Mouse (Mus musculus) embryonic facial prominence, embryonic 14.5 days (tissue): ENCODE measurements around the gene Rnaseh2b. TPM values are rescaled to one million over a fixed set of nuclear protein-coding genes. Genes with fewer than 3 reads are reported as not detected.

Experiments used
- ATAC-seq: fragments of 200-750 bp; cut with Nextera tagmentation; 2 replicates; pipeline ENCODE4 v1.8.0; 2017; ENCODE audit warnings: low read depth, moderate number of reproducible peaks, moderate TSS enrichment
- DNase-seq: peaks from one replicate; pipeline ENCODE4 v3.0.0-alpha.2; 2015; ENCODE audit warnings: low spot score
- H3K27ac ChIP-seq: fragments of 300-500 bp; sonication (generic); replicated peaks from 2 replicates; pipeline ENCODE4 v1.5.1; 2014; ENCODE audit warnings: low read depth, mild to moderate bottlenecking, low read length, moderate library complexity
- H3K27me3 ChIP-seq: fragments of 300-500 bp; sonication (generic); replicated peaks from 2 replicates; pipeline ENCODE4 v1.6.1; 2014; ENCODE audit warnings: low read length; ENCODE audit not compliant: control insufficient read depth, insufficient read depth
- H3K36me3 ChIP-seq: fragments of 300-500 bp; sonication (generic); 2 replicates; pipeline ENCODE4 v1.6.1; 2014; ENCODE audit warnings: low read length, mixed read lengths; ENCODE audit not compliant: control insufficient read depth, insufficient read depth
- H3K4me1 ChIP-seq: fragments of 300-500 bp; sonication (generic); 2 replicates; pipeline ENCODE4 v1.6.1; 2014; ENCODE audit warnings: antibody characterized with exemption, low read length; ENCODE audit not compliant: control insufficient read depth, insufficient read depth
- H3K4me2 ChIP-seq: fragments of 300-500 bp; sonication (generic); 2 replicates; pipeline ENCODE4 v1.6.1; 2014; ENCODE audit warnings: low read depth, mild to moderate bottlenecking, low read length, moderate library complexity, mixed read lengths
- H3K4me3 ChIP-seq: fragments of 300-500 bp; sonication (generic); 2 replicates; pipeline ENCODE4 v1.5.1; 2014; ENCODE audit warnings: low read depth, mild to moderate bottlenecking, low read length
- H3K9ac ChIP-seq: fragments of 300-500 bp; sonication (generic); 2 replicates; pipeline ENCODE4 v1.6.1; 2014; ENCODE audit warnings: low read depth, mild to moderate bottlenecking, low read length, moderate library complexity, mixed read lengths
- H3K9me3 ChIP-seq: fragments of 300-500 bp; sonication (generic); 2 replicates; pipeline ENCODE4 v1.6.1; 2016; ENCODE audit warnings: low read length; ENCODE audit not compliant: control insufficient read depth
- WGBS: fragments of 180-500 bp; shearing (Covaris S2); extraction: QIAGEN DNeasy Blood & Tissue Kit; methylation state at CpG from one replicate; pipeline ENCODE4 v1.1.7; 2014; 5-methylcytosine and 5-hydroxymethylcytosine counted together
- polyA plus RNA-seq: library from polyadenylated mRNA; unstranded; fragments of >200 nt; fragmentation: Nextera tagmentation; extraction: Ambion mirVana; gene quantifications from 2 replicates; pipeline ENCODE4 v1.2.1, GENCODE M21; 2014

Gene Rnaseh2b
- polyA plus RNA-seq, 1 experiment from 2014 or later, result 53.8 TPM

DNA sequence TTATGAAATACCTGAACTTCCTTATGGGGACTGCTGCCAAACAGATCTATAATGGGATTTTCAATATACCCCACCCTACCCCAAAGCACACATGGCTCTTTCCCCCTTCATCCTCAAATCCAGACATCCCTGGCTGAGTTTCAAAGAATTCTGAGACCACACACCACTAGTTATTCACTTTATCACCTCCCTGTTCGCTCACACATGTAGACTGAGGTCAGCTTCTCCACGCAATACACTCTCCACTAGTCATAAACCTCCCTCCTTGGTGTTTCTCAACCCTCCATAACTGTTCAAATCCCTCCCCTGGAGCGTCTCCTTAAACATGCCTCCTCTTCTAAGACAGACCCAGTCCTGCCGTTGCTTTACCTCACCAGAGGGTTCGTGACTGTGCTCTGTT lies 31.1 kb downstream of the Rnaseh2b start:
- Histone ChIP-seq H3K27ac (no peak overlapping the region), H3K4me2 (no peak overlapping the region), H3K9me3 (no peaks in the 10 kb centered on the region), H3K27me3 (no peaks in the 10 kb centered on the region), H3K4me1 (peaks cover 10% of the 10 kb centered on the region; the same call in 1 of the 2 replicates), H3K9ac (no peak overlapping the region), H3K36me3 (no peaks in the 10 kb centered on the region), H3K4me3 (no peak overlapping the region)
- DNase-seq, result no peak
- 67% methylated on average over 5 of the region's 5 CpGs for WGBS
- ATAC-seq, result no peak

GRCm38 (mm10) chr14:62324943-62325342 lies 32.6 kb downstream of the Rnaseh2b start:
- no peak overlapping the region for H3K4me3 ChIP-seq
- 85% methylated on average over 5 of the region's 5 CpGs for WGBS
- H3K27ac ChIP-seq, result no peak overlapping the region
- no peaks in the 10 kb centered on the region for H3K9me3 ChIP-seq
- no peak overlapping the region for H3K4me2 ChIP-seq
- no peak overlapping the region for H3K9ac ChIP-seq
- peaks cover 10% of the 10 kb centered on the region; the same call in 1 of the 2 replicates for H3K4me1 ChIP-seq
- H3K27me3 ChIP-seq, result no peaks in the 10 kb centered on the region
- H3K36me3 ChIP-seq, result no peaks in the 10 kb centered on the region
- DNase-seq (no peak), ATAC-seq (no peak)

DNA sequence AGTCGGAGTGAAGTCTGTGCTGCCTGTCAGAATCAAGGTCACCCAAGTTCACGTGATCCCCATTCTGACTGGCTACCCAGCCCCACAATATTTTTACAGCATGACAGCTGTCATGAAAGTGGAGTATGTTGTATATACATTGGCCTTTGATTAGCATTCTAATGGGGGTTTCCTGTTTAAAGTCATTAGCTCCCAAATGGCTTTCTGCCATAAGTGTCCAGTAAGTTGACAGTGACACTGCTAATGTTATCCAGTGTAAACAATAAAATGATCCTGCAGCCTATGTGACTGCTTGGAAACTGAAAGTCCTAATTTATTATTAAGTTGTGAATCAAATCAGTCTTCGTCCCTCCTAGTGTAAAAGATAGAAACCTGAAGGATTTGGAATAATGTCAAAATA lies 33.6 kb downstream of the Rnaseh2b start:
- no peak overlapping the region for H3K9ac ChIP-seq
- no peak overlapping the region for H3K4me2 ChIP-seq
- DNase-seq (no peak), ATAC-seq (no peak)
- peaks cover 10% of the 10 kb centered on the region; the same call in 1 of the 2 replicates for H3K4me1 ChIP-seq
- WGBS, result 66% methylated on average over 3 of the region's 3 CpGs
- no peaks in the 10 kb centered on the region for H3K27me3 ChIP-seq
- H3K9me3 ChIP-seq, result no peaks in the 10 kb centered on the region
- H3K27ac ChIP-seq, result no peak overlapping the region
- H3K36me3 ChIP-seq, result no peaks in the 10 kb centered on the region
- H3K4me3 ChIP-seq, result no peak overlapping the region

- ATAC-seq (no peak), DNase-seq (no peak)
- Histone ChIP-seq H3K27me3 (no peaks in the 10 kb centered on the region), H3K4me3 (no peak overlapping the region), H3K9me3 (no peaks in the 10 kb centered on the region), H3K4me1 (peaks cover 15% of the 10 kb centered on the region; the same call in 1 of the 2 replicates), H3K9ac (no peak overlapping the region), H3K4me2 (no peak overlapping the region), H3K36me3 (no peaks in the 10 kb centered on the region), H3K27ac (no peak overlapping the region)
- WGBS, result 40% methylated on average over 2 of the region's 2 CpGs
Observed at GRCm38 (mm10) chr14:62327171-62327570, 34.8 kb downstream of the Rnaseh2b start.

GRCm38 (mm10) chr14:62328606-62329005 lies 36.2 kb downstream of the Rnaseh2b start:
- Histone ChIP-seq H3K4me2 (no peak overlapping the region), H3K9me3 (no peaks in the 10 kb centered on the region), H3K27ac (no peak overlapping the region), H3K36me3 (no peaks in the 10 kb centered on the region), H3K9ac (no peak overlapping the region), H3K27me3 (no peaks in the 10 kb centered on the region), H3K4me1 (peaks cover 26% of the 10 kb centered on the region), H3K4me3 (no peak overlapping the region)
- WGBS, result 30% methylated on average over 6 of the region's 6 CpGs
- ATAC-seq (no peak), DNase-seq (no peak)

- Histone ChIP-seq H3K4me3 (no peak overlapping the region), H3K9me3 (no peaks in the 10 kb centered on the region), H3K9ac (no peak overlapping the region), H3K4me1 (peaks cover 26% of the 10 kb centered on the region), H3K4me2 (no peak overlapping the region), H3K36me3 (no peaks in the 10 kb centered on the region), H3K27ac (no peak overlapping the region), H3K27me3 (no peaks in the 10 kb centered on the region)
- ATAC-seq, result no peak
- DNase-seq, result no peak
- 81% methylated on average over 3 of the region's 3 CpGs for WGBS
Observed at GRCm38 (mm10) chr14:62329631-62330030, 37.2 kb downstream of the Rnaseh2b start.

GRCm38 (mm10) chr14:62331457-62331856 lies 39.1 kb downstream of the Rnaseh2b start:
- 21% methylated on average over 6 of the region's 6 CpGs for WGBS
- H3K9ac ChIP-seq, result peak overlapping the region; percentile 79
- H3K27ac ChIP-seq, result no peak overlapping the region
- peaks cover 20% of the 10 kb centered on the region for H3K4me1 ChIP-seq
- no peaks in the 10 kb centered on the region for H3K27me3 ChIP-seq
- peak overlapping the region; percentile 88 for H3K4me2 ChIP-seq
- H3K36me3 ChIP-seq, result no peaks in the 10 kb centered on the region
- ATAC-seq, result no peak
- no peak for DNase-seq
- H3K9me3 ChIP-seq, result no peaks in the 10 kb centered on the region
- peak overlapping the region; percentile 69 for H3K4me3 ChIP-seq

GRCm38 (mm10) chr14:62331866-62332619 lies 39.7 kb downstream of the Rnaseh2b start:
- WGBS, result under 1% methylated on average over 54 of the region's 62 CpGs
- no peaks in the 10 kb centered on the region for H3K9me3 ChIP-seq
- no peaks in the 10 kb centered on the region for H3K27me3 ChIP-seq

More at GRCm38 (mm10) chr14:62331866-62332619, 39.7 kb downstream of the Rnaseh2b start:
- H3K9ac ChIP-seq, result peak overlapping the region; percentile 79
- no peaks in the 10 kb centered on the region for H3K36me3 ChIP-seq
- H3K4me2 ChIP-seq, result peak overlapping the region; percentile 88
- H3K4me1 ChIP-seq, result peaks cover 15% of the 10 kb centered on the region
- H3K4me3 ChIP-seq, result peak overlapping the region; percentile 69
- H3K27ac ChIP-seq, result peak overlapping the region; percentile 79
- ATAC-seq (peak; percentile 83), DNase-seq (peak; percentile 94)
